Mouse (Mus musculus): ENCODE data around the gene Zfp382. TPM values are rescaled to one million over a fixed set of nuclear protein-coding genes. Genes with fewer than 3 reads are reported as not detected.

The Zfp382 gene
- 8.5 TPM for polyA plus RNA-seq (2015; fragmentation: Illumina TruSeq; extraction: RNeasy Lipid Tissue Mini Kit (QIAGEN cat#74804); ENCODE audit: insufficient read depth, low replicate concordance)

DNA sequence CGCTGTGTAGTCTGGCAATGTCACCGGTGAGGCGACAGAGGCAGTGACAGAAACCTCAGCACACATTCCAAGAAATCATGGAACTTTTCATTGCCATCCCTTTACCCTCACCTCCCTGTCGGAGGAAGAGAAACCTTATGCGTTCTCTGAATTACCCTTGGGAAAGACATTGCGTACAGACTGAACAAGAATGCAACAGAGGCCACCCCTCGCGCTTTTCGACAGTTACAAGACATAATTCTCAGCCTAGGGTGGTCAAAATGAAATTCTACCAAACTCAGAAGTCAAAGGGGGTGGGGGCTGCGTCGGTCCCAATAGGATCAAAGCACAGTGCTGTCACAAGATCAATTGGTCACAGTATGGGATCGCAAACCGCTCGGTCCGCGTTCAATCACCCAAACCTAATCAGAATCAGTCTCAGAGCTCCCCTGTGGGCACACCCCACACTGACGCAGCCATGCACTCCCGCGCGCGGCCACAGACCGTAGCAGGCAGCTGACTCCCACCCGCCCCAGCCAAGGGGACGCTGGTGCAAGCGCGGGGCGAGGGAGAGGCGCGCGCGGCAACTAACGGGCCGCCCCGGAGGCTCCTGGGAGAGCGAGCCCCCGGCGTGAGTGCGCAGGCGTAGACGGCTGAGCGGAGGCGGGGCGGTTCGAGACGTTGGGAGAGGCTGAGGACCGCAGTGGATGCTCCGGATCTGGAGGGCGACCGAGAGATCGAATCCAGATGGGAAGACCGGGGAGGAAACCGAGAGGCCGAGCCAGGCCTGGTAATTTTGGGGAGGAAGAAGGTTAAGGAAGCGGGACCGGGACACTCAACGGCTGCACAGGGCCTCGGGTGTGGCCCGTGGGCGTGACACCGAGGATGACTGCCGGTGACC lies at the start of gene Zfp382:
Gene Zfp382, plus strand, starts transcription at position 635 of the 880 bp plus-strand sequence.

DNA sequence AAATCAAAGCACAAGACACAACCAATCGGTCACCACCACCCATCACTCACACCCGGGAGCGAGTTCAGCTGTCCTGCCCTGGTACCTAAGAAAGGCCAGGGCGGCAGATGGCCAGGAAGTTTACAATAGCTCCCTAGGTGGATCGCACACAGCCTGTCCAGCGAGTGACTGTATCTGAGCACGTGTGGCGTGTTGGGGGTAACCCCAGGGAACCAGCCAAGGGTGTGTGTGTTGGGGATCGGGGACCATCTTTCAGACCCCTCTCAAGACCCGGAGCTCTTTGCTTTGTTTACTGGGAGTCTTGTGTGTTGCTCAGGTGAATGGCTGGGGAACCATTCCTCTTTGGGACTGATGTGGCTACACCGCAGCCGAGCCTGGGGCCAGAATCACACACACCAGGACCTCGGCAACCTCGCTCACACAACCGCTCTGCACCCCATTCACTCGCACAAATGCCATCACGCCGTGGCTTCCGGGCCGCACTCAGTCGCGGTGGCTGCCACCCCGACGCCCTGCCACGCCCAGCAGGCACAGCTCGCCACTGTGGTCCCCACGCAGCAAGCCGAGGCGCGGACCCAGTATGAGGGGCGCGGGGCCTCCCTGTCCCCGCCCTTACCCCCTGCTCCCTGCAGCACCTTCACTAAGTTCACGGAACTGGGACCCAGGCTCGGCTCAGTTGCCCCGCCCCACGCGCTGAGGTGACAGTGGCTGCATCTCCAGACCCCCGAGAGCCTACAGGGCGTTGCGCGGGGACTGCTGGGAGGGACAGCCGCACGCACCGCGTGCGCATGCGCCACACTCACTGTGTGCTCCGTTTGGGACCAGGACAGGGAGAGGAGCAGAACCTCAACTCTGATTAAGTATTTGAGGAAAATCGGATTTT lies 49.4 kb upstream of the Zfp382 start, which contains the start of gene Zfp82:
Gene Zfp82, minus strand, starts transcription at position 755 of the 883 bp plus-strand sequence.

DNA sequence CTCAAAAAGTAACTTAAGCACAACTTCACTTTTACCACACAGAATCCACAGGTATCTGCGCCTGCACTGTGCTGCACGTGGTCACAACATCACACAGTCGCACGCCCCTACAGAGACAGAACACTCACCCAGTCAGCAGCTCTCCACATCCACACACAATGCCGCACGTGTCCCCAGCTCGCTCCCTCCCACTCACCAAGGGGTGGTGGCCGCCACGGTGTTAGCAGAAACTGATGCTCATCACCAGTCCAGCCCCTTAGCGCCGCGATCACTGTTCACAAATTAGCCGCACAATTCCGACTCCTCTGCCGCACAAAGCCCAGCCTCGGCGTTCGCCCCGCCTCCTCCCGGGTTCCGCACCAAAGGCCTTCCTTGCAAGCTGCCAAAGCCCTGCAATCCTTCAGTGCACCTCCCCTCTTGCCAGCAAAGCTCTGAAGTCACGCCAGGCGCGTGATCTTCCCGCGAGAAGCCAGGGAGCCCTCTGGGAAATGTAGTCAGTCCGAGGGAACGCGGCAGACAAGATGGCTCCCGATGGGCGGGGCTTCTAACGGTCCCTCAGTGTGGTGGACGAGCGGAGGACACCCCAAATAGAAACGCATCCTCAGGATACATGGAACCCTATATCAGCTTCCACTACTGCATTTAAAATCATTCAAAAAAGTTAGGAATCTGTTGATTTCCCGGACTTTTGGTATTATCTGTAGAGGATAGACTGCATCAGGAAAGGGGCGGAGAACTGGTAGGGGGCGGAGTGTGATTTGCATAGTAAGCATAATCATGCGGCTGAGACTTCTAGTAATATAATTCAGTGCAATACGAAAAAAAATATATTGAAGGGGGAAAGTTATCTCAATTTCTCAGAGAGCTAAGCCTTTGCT lies 31.4 kb upstream of the Zfp382 start, which contains the start of the genes Gm26920 and Zfp566:
Gene Gm26920, minus strand, starts transcription at position 319 of the 878 bp plus-strand sequence.
Gene Zfp566, minus strand, starts transcription at position 436 of the 878 bp plus-strand sequence.

DNA sequence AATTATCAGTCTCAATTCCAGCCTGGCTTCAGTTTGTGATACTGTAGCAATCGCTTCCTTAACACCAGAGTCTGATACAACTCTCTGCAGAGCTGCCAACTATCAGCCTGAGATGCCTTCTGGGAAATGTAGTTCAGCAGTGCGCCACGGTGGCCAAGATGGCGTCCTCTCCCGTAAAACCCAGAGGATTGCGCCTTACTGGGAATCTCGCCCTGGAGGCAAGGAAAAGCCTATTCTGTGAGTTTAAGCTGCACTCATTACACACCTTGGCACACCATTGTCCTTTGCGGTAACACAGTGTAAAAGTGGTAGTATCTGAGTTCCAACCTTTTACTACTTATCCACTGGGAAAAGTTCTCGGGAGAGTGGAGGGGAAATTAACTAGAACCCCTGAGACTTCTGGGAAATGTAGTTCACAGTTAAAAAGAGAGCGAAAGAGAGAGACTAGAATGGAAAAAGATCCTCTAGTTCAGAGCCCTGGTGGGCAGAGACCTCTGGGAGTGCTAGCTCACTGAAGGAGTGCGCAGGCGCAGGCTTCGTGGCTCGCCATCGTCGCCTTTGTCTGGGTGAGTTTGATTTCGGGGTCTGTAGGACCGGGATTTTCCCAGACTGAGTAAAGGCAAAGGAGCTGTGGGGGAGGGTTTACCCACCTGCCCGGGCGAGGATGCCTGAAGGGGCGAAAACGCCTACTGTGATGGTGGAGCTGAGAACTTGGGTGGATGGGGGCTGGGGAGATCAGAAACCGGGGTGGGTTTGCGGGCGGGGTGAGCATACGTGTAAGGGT lies 26.9 kb upstream of the Zfp382 start, which contains the start of gene Zfp260:
Gene Zfp260, plus strand, starts transcription at position 132 of the 784 bp plus-strand sequence.

DNA sequence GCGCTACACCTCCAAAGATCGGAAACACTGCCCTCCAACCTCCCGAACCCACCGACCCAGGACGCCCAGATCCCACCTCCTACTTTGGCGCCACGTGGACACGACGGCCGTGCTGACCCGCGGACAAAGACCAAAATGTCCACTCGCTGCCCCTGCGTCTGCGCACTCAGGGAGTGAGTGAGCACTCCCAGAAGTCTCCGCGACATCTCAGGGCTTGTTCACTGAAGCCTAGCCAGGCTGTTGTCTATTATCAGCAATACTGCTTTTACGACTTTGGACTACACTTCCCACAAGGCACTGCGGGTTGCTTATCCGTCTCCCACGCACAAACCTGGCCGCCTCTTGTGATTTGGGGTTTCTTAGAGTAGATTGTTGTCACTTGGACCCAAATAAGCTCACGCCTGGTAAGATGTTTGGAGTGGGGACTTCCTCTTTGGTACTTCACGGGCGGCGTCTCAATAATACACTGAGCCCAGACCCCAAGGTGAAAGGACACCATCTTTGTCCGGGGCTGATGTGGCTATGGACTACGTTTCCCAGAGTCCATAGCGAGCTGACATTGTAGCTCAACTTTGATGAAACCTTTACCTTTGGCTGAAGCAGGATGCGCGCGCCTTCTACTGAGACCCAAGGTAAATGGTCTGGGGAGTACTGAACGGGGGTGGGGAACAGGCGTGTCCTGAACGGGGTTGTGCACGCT lies 48.0 kb downstream of the Zfp382 start, which contains the start of gene Zfp146:
Gene Zfp146, minus strand, starts transcription at position 168 of the 700 bp plus-strand sequence.

DNA sequence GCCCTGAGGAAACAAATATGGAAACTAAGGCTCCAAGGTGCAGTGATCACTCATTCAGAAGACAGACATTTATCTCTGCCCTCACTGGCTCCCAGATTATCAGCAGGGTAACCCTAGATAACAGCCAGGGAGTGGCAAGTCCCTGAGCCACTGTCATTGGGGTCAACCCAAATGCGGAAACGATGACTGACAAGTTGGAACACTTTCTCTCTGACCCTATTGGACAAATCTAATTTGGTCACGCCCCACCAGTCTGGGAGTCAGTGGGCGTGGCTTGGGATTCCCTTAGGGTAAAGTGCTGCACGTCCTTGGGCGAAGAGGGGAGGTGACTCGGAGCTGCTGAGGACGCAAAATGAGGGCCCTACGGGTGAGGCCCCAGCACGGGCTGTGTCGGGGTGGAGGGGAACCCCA lies 62.1 kb downstream of the Zfp382 start, which contains the start of gene Cox7a1:
Gene Cox7a1, plus strand, starts transcription at position 266 of the 411 bp plus-strand sequence.

Other genes with a start within 250 kb of the Zfp382 start
- 6.2 TPM for gene Zfp27, start 215.4 kb upstream of the Zfp382 start, polyA plus RNA-seq (2015; fragmentation: Illumina TruSeq; extraction: RNeasy Lipid Tissue Mini Kit (QIAGEN cat#74804); ENCODE audit: insufficient read depth, low replicate concordance)
- gene Zfp383, start 213.7 kb upstream of the Zfp382 start, polyA plus RNA-seq (2015; fragmentation: Illumina TruSeq; extraction: RNeasy Lipid Tissue Mini Kit (QIAGEN cat#74804); ENCODE audit: insufficient read depth, low replicate concordance): 9.2 TPM
- 7.3 TPM for gene Zfp74, start 167.9 kb upstream of the Zfp382 start, polyA plus RNA-seq (2015; fragmentation: Illumina TruSeq; extraction: RNeasy Lipid Tissue Mini Kit (QIAGEN cat#74804); ENCODE audit: insufficient read depth, low replicate concordance)
- gene Zfp568, start 138.0 kb upstream of the Zfp382 start, polyA plus RNA-seq (2015; fragmentation: Illumina TruSeq; extraction: RNeasy Lipid Tissue Mini Kit (QIAGEN cat#74804); ENCODE audit: insufficient read depth, low replicate concordance): 11.5 TPM
- gene Zfp14, start 70.6 kb upstream of the Zfp382 start, polyA plus RNA-seq (2015; fragmentation: Illumina TruSeq; extraction: RNeasy Lipid Tissue Mini Kit (QIAGEN cat#74804); ENCODE audit: insufficient read depth, low replicate concordance): 6.0 TPM
- gene Zfp82, start 49.0 kb upstream of the Zfp382 start, polyA plus RNA-seq (2015; fragmentation: Illumina TruSeq; extraction: RNeasy Lipid Tissue Mini Kit (QIAGEN cat#74804); ENCODE audit: insufficient read depth, low replicate concordance): 10.2 TPM
- 1.5 TPM for gene Gm26920, start 31.5 kb upstream of the Zfp382 start, polyA plus RNA-seq (2015; fragmentation: Illumina TruSeq; extraction: RNeasy Lipid Tissue Mini Kit (QIAGEN cat#74804); ENCODE audit: insufficient read depth, low replicate concordance)
- gene Zfp566, start 31.4 kb upstream of the Zfp382 start, polyA plus RNA-seq (2015; fragmentation: Illumina TruSeq; extraction: RNeasy Lipid Tissue Mini Kit (QIAGEN cat#74804); ENCODE audit: insufficient read depth, low replicate concordance): 10.1 TPM
- 76.0 TPM for gene Zfp260, start 27.2 kb upstream of the Zfp382 start, polyA plus RNA-seq (2015; fragmentation: Illumina TruSeq; extraction: RNeasy Lipid Tissue Mini Kit (QIAGEN cat#74804); ENCODE audit: insufficient read depth, low replicate concordance)
- 56.8 TPM for gene Zfp146, start 47.8 kb downstream of the Zfp382 start, polyA plus RNA-seq (2015; fragmentation: Illumina TruSeq; extraction: RNeasy Lipid Tissue Mini Kit (QIAGEN cat#74804); ENCODE audit: insufficient read depth, low replicate concordance)
- gene Cox7a1, start 62.2 kb downstream of the Zfp382 start, polyA plus RNA-seq (2015; fragmentation: Illumina TruSeq; extraction: RNeasy Lipid Tissue Mini Kit (QIAGEN cat#74804); ENCODE audit: insufficient read depth, low replicate concordance): not detected
- gene Capns1, start 76.9 kb downstream of the Zfp382 start, polyA plus RNA-seq (2015; fragmentation: Illumina TruSeq; extraction: RNeasy Lipid Tissue Mini Kit (QIAGEN cat#74804); ENCODE audit: insufficient read depth, low replicate concordance): 236 TPM
- 7.5 TPM for gene Polr2i, start 110.0 kb downstream of the Zfp382 start, polyA plus RNA-seq (2015; fragmentation: Illumina TruSeq; extraction: RNeasy Lipid Tissue Mini Kit (QIAGEN cat#74804); ENCODE audit: insufficient read depth, low replicate concordance)
- 39.6 TPM for gene Tbcb, start 110.3 kb downstream of the Zfp382 start, polyA plus RNA-seq (2015; fragmentation: Illumina TruSeq; extraction: RNeasy Lipid Tissue Mini Kit (QIAGEN cat#74804); ENCODE audit: insufficient read depth, low replicate concordance)
- not detected for gene Ovol3, start 113.8 kb downstream of the Zfp382 start, polyA plus RNA-seq (2015; fragmentation: Illumina TruSeq; extraction: RNeasy Lipid Tissue Mini Kit (QIAGEN cat#74804); ENCODE audit: insufficient read depth, low replicate concordance)
- 0.23 TPM for gene Thap8, start 158.2 kb downstream of the Zfp382 start, polyA plus RNA-seq (2015; fragmentation: Illumina TruSeq; extraction: RNeasy Lipid Tissue Mini Kit (QIAGEN cat#74804); ENCODE audit: insufficient read depth, low replicate concordance)
- gene Wdr62, start 158.5 kb downstream of the Zfp382 start, polyA plus RNA-seq (2015; fragmentation: Illumina TruSeq; extraction: RNeasy Lipid Tissue Mini Kit (QIAGEN cat#74804); ENCODE audit: insufficient read depth, low replicate concordance): 3.9 TPM
- gene Clip3, start 169.8 kb downstream of the Zfp382 start, polyA plus RNA-seq (2015; fragmentation: Illumina TruSeq; extraction: RNeasy Lipid Tissue Mini Kit (QIAGEN cat#74804); ENCODE audit: insufficient read depth, low replicate concordance): 15.0 TPM
- 25.9 TPM for gene Alkbh6, start 186.8 kb downstream of the Zfp382 start, polyA plus RNA-seq (2015; fragmentation: Illumina TruSeq; extraction: RNeasy Lipid Tissue Mini Kit (QIAGEN cat#74804); ENCODE audit: insufficient read depth, low replicate concordance)
- gene Syne4, start 192.9 kb downstream of the Zfp382 start, polyA plus RNA-seq (2015; fragmentation: Illumina TruSeq; extraction: RNeasy Lipid Tissue Mini Kit (QIAGEN cat#74804); ENCODE audit: insufficient read depth, low replicate concordance): 3.6 TPM
- 1.0 TPM for gene E130208F15Rik, start 199.8 kb downstream of the Zfp382 start, polyA plus RNA-seq (2015; fragmentation: Illumina TruSeq; extraction: RNeasy Lipid Tissue Mini Kit (QIAGEN cat#74804); ENCODE audit: insufficient read depth, low replicate concordance)
- 12.5 TPM for gene Sdhaf1, start 202.0 kb downstream of the Zfp382 start, polyA plus RNA-seq (2015; fragmentation: Illumina TruSeq; extraction: RNeasy Lipid Tissue Mini Kit (QIAGEN cat#74804); ENCODE audit: insufficient read depth, low replicate concordance)
- gene Lrfn3, start 240.8 kb downstream of the Zfp382 start, polyA plus RNA-seq (2015; fragmentation: Illumina TruSeq; extraction: RNeasy Lipid Tissue Mini Kit (QIAGEN cat#74804); ENCODE audit: insufficient read depth, low replicate concordance): 0.40 TPM

All from spleen, adult 10 weeks (tissue).